Mouse (Mus musculus): ENCODE results near the gene Fv1.
"Not testable (repeated sequence)": the region's sequence is repeated elsewhere in the genome, so short reads cannot be mapped to it uniquely, and the experiment has no call there.

Fv1 gene

DNA sequence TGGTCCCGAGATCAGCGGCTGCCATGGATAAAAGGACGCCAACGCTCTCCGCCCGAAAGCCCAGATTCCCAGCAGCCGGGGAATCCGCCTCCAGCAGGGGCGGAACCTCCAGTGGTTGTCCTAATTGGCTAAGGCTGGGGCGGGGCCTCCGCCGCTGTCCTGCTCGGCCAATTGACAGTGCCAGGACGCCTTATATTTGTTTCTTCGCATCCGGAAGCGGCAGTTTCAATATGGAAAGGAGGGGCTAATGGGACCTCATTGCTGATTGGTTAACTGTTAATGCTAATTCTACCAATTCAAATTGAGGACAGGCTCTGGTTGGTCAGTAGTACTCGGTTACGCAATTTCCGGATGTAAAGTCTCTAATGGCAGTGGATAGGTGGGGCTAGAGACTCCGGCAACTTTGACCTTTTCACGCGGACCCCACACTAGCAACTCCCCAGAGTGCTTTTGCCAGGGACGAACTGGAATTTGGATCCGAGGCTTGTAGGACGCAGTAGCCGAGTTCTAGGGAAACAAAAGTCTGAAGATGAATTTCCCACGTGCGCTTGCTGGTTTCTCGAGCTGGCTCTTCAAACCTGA lies at the start of gene Fv1, which contains the start of gene Miip:
Fv1 (plus strand) TSS at position 530 of the 582 bp plus-strand sequence.
Miip (minus strand) TSS at position 367 of the 582 bp plus-strand sequence.
- peak; percentile 82 for DNase-seq (ENCODE audit: low spot score)

DNA sequence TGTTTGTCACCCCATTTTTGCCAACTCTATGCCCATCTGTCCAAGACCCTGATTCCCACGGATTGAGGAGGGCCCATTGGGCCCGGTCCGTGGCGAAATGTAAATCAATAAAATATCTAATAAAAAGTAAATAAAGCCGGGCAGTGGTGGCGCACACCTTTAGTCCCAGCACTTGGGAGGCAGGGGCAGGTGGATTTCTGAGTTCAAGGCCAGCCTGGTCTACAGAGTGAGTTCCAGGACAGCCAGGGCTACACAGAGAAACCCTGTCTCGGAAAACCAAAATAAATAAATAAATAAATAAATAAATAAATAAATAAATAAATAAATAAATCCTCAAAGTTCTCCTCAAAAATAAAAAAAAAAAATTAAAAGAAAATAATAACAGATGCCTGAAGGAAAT lies 49.1 kb upstream of the Fv1 start:
- not testable (repeated sequence) for DNase-seq (ENCODE audit: low spot score)

DNA sequence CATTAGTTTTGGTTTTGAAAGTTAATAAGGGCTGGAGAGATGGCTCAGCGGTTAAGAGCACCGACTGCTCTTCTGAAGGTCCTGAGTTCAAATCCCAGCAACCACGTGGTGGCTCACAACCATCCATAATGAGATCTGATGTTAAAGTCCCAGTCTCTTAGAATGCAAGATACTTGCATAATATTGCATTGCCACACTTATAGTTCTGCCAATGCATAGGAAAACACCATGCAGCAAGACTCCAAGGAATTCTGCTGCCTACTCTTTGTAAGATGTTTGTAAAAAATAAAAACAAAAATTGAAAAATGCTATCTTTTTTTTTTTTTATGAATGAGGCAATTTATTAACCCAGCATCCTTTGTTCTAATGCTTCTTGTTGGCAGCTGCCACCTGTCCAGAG lies 47.4 kb upstream of the Fv1 start:
- DNase-seq (ENCODE audit: low spot score) = not testable (repeated sequence)

DNA sequence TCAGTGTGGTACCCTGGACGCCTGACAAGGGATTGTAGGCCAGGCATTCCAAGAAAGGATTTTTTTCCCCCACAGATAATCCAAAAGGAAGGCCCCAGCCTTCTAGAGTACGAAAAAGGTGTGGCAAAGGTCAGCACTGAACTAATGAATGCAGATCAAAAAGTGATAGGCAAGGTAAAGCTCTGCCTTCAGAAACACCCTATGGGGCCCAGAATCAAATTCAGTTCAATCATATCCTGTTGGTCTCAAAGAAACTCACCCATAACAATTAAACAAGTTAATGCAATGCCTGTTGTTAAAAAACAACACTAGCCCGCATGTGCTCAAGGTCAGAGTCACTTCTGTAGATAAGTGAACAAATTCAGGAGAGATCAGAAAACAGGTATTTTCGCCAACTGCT lies 44.4 kb upstream of the Fv1 start:
- DNase-seq (ENCODE audit: low spot score) = no peak

DNA sequence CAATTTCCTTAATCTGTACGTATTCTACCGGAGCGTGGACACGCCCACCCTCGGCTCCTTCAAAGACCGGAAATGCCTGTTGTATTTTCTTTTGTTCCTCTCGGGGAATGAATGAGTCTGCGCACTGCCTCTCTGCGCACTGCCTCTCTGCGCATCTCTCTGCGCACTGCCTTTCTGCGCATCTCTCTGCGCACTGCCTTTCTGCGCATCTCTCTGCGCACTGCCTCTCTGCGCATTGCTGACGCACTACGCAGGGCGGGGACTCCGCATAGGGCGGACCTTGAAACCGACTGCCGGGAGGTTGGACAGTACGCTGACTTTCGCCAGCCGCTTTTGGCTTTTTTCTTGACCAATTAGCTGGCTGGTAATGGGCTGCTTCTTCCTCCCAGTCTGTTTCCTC lies 29.5 kb upstream of the Fv1 start:
- not testable (repeated sequence) for DNase-seq (ENCODE audit: low spot score)

DNA sequence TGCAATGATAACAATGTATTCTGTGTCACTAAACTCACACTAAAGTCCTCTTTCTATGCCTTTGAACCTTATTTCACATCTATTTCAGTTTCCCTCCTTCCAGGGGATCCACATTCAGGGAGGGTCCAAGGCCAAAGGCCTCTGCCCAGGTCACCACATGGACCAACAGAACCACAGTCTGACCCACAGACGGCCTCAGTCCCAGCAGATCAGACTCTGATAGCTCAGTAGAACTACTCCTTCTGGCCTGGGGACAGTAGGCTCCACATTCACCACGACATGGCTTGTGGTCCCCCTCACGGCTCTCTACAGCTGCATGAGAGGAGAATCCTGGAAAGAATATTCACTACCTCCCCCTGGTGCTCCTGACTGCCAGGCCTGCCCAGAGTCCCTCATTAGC lies 25.9 kb upstream of the Fv1 start:
- no peak for DNase-seq (ENCODE audit: low spot score)

DNA sequence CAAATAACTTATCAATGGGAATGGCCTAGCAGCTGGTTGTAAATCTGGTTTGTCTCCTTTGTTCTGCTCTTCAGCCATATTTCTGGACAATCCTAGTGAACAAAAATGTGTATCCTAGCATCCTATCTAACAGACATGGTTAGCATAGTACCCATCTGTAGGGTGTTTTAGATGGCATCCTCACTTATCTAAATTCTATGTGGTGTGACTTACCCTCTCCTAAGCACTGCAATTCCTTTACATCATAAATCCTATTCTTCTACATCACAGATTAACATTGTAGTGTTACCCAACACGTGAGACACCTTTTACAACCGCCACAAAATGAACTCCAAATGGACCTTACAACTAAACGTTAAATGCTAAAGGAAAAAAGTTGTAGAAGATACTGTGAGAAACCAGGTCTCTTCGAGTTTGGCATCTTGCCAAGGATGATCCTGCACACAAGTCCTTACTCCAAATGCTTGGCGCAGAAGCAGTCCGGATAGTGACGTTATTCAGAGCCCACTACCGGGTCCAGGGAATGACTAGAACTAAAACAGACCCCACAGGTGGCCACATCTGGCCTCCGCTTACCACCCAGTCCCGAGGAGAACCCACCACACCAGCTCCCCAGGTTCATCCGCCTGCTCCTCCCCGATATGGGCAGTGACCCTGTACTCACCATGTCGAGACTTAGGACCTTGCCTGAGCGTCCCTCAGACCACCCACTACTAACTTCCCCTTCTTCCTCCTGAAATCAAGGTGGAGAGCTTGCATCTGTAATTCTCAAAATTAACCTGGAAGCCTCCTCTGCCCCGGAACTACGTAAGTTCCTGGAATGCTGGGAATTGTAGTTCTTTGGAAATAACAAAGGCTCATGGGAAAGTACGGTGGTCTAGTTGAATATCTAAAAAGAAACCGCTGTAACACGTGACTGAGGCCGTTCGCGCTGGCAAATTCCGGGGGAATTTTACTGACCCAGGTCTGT lies 20.9 kb upstream of the Fv1 start, which contains the start of gene Zfp933:
Zfp933 (minus strand) TSS at position 753 of the 970 bp plus-strand sequence.
- DNase-seq (ENCODE audit: low spot score) = peak; percentile 46

DNA sequence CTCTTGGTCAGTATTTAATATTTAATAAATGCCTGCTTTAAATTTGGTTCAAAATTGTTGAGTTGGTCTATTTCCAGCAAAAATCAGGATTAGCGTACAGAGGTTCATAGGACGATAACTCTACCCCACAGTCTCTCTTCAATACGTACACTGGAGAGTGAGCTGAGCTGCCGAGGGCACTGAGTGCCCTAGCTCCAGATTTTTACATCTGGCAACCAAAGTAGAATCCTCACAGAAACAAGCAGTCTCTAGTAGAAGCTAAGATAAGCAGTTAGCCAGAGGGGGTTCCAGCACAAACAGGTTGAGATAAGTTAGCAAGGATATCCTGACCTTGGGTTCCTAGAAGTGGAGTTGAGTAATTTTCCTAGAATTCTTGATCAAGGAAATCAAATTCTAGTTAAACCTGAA lies 20.2 kb upstream of the Fv1 start:
- DNase-seq (ENCODE audit: low spot score) = no peak

DNA sequence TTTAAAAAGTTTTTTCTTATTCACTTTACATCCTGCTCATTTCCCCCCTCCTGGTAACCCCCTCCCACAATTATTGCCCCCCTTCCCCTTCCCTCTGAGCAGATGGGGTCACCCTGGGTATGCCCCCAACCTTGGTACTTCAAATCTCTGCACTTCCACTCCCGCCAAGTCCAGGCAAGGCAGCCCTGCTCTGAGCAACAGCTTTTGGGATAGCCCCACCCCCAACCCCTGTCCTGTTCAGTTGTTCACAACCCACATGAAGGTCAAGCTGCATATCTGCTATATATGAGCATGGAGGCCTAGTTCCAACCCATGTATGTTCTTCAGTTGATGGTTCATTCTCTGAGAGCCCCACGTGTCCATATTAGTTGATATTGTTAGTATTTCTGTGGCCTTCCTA lies 18.0 kb upstream of the Fv1 start:
- no peak for DNase-seq (ENCODE audit: low spot score)

DNA sequence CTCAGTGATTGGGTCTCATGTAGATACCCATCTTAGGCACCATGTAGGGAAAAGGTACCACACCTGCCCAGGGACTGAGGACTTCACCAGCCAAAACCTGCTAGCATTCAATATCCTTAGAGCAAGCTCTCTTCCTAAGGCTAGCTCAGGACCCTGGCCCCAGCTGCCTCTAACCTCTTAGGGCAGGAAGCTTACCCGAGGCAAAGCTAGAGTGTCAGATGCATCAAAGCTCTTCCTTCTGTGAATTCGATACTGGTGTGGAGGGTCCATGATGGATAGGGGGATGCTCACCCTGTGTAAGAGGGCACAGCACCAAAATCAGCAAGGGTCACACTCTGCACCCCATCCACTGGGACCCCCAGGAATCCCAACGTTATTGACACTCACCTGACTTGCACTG lies 6.7 kb upstream of the Fv1 start:
- DNase-seq (ENCODE audit: low spot score) = no peak

DNA sequence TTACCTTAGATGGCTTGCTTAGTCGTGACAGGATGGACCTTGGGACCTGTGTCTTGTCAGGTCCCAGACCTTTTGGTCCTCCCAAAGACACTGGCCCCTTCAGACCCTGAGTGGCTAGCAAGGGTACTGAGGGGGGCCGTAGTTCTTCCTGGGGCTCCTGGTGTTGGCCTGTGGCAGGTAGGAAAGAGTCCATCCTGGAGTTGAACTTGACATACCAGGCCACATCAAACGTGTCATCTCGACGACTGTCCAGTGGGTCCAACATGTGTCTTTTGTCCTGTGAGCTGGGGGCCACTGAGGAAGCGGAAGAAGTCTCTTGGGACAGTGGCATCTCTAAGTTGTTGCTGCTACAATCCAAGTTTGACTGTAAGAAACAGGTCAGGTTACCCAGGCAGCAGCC lies 3.1 kb upstream of the Fv1 start:
- no peak for DNase-seq (ENCODE audit: low spot score)

DNA sequence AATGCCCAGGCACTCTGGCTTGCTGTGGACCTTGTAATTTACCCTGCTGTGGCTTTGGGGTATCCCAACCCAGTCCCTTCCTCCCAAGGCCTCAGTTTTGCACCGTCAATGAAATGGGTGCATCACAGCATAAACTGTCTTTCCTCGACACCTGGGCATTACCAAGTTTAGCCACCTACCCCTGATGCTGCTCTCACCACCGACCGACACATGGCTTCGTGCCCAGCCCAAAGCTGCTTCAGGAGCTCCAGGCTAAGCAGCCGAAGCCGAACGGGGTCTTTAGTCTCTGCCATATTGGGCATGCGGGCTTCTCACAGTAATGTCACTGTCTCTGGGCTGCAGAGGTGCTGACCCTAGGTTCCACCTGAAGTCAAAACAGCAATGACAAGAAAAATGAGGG lies 2.7 kb upstream of the Fv1 start:
- no peak for DNase-seq (ENCODE audit: low spot score)

DNA sequence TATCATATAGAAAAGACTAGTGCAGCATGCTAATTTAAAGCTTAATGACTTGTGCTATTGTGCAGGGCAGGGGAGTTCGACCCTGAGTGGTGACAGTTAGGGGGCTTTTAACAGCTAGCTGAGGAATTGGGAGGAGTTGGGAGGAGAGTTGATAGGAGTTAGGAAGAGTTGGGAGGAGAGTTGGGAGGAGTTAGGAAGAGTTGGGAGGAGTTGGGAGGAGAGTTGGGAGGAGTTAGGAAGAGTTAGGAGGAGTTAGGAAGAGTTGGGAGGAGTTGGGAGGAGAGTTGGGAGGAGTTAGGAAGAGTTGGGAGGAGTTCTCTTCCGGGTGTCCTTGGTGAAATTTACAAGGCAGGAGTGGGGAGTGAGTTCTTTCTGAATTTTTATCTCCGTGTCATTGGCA lies 2.0 kb upstream of the Fv1 start:
- DNase-seq (ENCODE audit: low spot score) = not testable (repeated sequence)

DNA sequence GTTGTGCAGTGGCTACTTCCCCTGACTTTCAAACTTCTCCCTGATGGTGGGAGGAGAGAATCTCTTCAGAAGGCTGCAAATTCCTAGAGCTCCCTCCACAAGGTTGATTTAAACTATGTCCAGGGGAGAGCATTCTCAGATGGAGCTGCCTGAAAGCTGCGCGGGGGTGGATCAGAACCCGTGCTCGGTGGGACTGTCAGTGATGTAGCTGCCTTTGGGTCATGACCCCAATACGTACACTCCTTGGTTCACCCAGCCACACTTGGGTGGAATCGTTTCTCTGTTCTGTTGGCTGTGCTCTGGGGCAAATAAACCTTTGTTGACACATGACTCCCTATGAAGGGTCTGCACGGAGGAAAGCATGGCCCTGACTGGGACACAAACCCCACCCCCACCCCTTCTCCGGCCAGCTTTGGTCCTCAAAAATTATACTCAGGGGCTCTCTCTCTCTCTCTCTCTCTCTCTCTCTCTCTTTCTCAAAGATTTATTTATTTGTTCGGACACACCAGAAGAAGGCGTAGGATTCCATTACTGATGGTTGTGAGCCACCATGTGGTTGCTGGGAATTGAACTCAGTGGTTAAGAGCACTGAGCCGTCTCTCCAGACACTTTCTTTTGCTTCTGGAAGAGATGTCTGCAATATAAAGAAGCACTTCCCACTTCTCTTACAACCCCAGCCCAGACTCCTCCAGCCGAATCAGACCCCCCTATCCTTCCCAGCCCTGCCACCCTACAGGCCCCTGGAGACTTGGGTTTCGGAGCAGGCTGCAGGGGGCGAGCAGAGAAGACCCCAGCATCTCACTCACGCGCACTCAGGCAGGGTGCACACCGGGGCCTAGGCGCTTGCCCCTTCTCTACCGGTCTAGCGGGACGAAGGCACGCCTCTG lies 973 bp upstream of the Fv1 start:
- peak; percentile 7 for DNase-seq (ENCODE audit: low spot score)

DNA sequence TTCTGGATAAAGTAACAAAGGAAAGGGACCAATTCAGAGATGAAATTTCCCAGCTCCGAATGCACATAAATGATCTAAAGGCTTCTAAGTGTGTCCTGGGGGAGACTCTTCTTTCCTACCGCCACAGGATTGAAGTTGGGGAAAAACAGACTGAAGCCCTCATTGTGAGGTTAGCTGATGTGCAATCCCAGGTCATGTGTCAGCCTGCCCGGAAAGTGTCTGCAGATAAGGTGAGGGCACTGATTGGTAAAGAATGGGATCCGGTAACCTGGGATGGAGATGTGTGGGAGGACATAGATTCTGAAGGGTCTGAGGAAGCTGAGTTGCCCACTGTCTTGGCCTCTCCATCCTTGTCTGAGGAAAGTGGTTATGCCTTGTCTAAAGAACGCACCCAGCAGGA lies 459 bp downstream of the Fv1 start:
- DNase-seq (ENCODE audit: low spot score) = no peak

DNA sequence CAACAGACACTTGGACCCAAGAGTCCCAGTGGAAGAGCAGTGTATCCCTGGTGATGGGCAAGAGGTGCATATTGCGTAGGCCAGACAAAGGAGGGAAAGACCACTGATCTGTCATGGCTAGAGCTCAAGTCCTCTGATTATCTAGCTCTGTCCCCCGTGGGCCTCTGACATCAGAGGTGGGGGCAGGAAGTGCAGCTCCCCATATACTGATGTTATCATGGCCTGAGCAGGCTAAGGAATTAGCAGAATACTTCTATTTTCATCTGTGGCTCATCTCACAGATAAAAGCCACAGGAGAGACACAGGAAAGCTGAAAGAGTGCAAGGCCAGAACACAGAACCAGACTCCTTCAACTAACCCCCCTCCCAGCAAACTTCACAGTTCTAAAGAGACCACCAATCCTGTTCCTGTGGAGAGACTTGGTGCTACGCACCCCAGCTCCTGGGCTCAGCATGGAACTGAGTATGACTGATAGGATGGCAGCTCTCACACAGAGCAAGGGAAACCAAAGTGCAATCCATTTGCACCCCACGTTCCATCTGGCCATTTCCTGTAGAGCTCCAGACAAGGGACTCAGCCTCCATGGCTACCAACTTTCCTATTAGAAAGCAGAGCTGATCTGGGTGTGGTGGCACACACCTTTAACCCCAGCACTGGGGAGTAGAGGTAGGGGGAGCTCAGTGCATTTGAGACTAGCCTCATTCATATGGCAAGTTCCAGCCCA lies 7.2 kb downstream of the Fv1 start:
- no peak for DNase-seq (ENCODE audit: low spot score)

DNA sequence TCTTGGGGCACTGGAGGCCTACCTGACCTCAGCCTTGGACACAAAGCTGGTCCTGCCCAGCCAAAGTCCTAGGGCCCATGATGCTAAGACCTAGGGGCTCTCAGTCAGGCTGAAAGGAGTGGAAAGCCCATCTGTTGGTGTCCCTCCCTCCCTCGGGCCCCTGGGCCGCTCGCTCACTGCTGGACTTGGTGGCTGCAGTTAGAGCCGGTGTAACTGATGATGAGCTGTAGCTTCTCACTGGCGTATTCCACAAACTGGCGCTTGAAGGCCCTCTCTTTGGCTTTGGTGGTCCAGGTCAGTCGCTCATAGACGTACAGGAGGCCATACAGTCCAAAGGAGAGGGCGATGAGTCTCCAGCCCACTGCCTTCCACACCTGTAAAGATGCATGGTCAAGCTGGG lies 9.8 kb downstream of the Fv1 start:
- no peak for DNase-seq (ENCODE audit: low spot score)

DNA sequence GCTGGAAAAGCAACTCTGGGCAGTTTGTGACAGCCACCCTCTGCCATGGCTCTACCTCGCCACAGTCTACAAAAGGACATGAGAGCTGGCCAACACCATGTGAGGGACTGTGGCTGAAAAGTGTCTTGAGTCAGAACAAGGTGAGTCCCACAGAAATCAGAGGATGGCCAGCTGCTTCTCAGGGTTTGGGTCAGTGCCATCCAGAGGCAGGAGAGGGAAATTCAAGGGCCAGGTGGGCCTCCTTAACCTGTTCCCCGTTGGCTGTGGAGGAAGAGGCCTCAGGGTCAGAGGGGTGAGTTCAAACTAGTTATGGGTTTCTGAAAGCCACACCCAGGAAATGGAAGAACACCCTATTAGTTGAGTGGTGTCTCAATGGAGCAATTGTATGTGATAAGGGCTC lies 10.7 kb downstream of the Fv1 start:
- no peak for DNase-seq (ENCODE audit: low spot score)

DNA sequence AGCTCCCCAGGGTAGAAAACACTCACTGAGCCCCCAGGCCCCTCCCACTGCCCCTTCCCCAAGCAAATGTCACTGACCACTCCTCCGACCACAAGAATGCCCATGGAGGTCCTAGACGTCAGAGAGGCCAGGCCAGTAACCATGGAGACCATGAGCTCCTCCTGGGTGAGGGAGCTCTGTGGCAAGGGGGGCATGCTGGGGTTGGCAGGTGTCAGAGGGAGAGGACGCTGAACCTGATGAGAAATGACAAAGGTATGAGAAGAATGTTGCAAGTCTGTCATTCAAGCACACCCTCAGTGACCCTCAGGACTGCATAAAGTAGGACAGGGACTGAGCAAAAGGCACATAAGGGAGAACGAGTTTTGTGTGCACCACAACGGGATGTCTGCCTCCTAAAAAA lies 11.1 kb downstream of the Fv1 start:
- no peak for DNase-seq (ENCODE audit: low spot score)

DNA sequence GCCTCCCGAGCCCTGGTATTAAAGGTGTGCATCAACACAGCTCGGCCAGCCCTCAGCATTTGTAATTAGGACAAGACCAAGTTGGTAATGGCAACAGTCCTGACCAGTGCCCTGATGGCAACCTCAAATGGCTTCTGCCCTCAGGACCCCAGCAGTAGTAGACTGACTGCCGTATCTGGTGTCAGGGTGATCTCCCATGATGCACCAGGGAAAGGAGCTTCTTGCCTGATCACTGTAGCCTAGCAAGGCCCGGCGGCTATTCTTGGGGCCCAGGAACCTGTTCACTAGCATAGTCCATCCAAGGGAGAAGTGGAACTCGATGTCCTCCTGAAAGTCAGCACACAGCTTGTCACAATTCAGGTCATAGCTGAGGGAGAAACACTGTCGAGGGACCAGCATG lies 13.0 kb downstream of the Fv1 start:
- no peak for DNase-seq (ENCODE audit: low spot score)

DNA sequence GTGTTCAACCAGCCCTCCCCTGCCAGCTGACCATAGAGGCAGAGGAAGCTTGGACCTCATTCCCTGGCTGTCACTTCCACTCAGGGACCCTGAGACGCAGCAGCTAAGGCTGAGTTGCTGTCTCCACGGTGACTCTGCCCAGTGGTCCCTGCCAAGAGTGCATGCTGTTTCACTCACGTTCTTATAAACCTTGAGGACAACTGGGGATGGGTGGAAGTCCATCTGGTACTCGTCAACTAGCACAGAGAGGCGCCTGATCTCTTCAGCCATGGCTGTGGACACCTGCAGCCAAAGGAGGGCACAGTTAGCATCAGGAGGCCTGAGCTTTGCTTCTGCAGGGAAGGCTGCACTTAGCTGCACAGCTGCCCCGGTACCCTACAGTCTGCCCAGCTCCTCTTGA lies 14.3 kb downstream of the Fv1 start:
- DNase-seq (ENCODE audit: low spot score) = no peak

DNA sequence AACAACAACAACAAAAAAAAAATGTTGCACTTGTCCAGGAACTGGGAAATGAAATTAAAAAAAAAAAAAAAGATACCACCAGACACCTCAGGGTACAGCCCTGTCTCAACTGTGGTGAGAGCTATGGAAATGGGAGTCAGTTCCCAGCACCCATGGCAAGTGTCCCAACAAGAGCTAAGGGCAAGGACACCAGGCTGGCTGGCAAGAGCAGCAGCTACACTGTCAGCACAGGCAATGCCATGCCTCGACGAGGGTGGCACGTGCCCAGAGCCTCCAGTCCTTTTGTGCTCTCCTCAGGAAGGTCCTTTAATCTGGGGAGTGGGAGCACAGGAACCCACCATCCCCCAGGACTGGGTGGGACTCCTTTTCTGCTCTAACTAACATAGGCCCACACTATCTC lies 15.4 kb downstream of the Fv1 start:
- no peak for DNase-seq (ENCODE audit: low spot score)
